Mouse (Mus musculus): Measurements from ENCODE around the gene Hist2h2ac. TPM values are rescaled to one million over a fixed set of nuclear protein-coding genes. Genes with fewer than 3 reads are reported as not detected.
"Not testable (repeated sequence)": the region's sequence is repeated elsewhere in the genome, so short reads cannot be mapped to it uniquely, and the experiment has no call there.

The Hist2h2ac gene
- polyA plus RNA-seq, 1 experiment from 2014 or later = 13.3 TPM

DNA sequence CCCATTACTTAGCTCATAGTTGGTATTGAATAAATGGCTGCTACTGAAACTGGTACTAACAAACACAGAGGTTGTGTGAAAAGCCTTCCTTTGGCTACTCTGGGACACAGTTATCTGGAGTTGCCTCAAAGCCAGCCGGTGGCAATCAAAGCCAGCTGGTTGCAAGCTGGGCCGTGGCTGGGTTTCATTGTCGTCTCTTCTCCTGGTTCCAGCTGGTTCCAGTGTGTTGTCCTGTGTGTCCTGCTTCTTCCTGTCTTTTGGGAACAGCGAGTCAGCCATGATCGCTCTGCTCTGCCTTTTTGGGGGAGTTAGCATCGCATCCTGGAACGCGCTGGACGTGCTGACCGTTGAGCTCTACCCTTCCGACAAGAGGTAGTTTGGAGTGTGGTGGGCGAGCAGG, 27.7 kb downstream of the Hist2h2ac start:
- Histone ChIP-seq H3K36me3 (ENCODE audit: poor library complexity, severe bottlenecking) (peaks cover 45% of the 10 kb centered on the region), H3K9me3 (replicated peaks) (no peaks in the 10 kb centered on the region), H3K9ac (0 out of 2 replicates have a peak overlapping the region, but pooled peaks have one; percentile 6), H3K27me3 (no peaks in the 10 kb centered on the region), H3K4me2 (no peak overlapping the region), H3K4me3 (no peak overlapping the region), H3K4me1 (peaks cover 12% of the 10 kb centered on the region), H3K27ac (no peak overlapping the region)
- ATAC-seq = no peak
- WGBS = 67% methylated on average over 12 of the region's 12 CpGs

DNA sequence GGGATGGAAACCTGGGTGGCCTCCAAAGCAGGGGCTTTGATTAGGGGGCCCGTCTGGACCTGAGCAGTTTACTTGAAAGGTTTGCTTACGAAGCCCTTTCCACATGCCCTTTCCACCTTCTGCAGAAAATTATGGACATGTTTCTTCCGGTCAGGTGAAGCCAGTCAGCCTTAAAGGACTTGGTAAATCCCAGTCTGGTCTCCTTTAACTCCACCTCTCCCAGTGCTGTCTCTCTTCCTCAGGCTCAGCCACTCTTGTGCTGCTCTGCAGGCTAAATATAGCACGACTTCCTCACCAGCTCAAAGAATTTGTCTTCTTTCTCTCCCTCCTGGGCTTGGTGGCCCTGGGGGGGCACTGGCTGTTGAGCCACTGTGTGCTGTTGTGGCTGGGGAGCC, 38.3 kb downstream of the Hist2h2ac start:
- H3K9ac ChIP-seq = peak overlapping the region; percentile 84
- H3K27me3 ChIP-seq = no peaks in the 10 kb centered on the region
- H3K4me1 ChIP-seq = peaks cover 23% of the 10 kb centered on the region
- peak overlapping the region; percentile 78 for H3K4me2 ChIP-seq
- H3K4me3 ChIP-seq = peak overlapping the region; percentile 59
- no peak for ATAC-seq
- H3K36me3 ChIP-seq (ENCODE audit: poor library complexity, severe bottlenecking) = peaks cover 26% of the 10 kb centered on the region
- 26% methylated on average over 4 of the region's 4 CpGs for WGBS
- H3K9me3 ChIP-seq (replicated peaks) = no peaks in the 10 kb centered on the region
- H3K27ac ChIP-seq = 0 out of 2 replicates have a peak overlapping the region, but pooled peaks have one; percentile 48

GRCm38 (mm10) chr3:96181510-96182381, 38.9 kb downstream of the Hist2h2ac start:
- Histone ChIP-seq H3K27ac (0 out of 2 replicates have a peak overlapping the region, but pooled peaks have one; percentile 48), H3K4me2 (peak overlapping the region; percentile 78), H3K9me3 (replicated peaks) (no peaks in the 10 kb centered on the region), H3K9ac (peak overlapping the region; percentile 84), H3K4me3 (peak overlapping the region; percentile 59), H3K4me1 (peaks cover 23% of the 10 kb centered on the region), H3K27me3 (no peaks in the 10 kb centered on the region), H3K36me3 (ENCODE audit: poor library complexity, severe bottlenecking) (peaks cover 27% of the 10 kb centered on the region)
- WGBS = 43% methylated on average over 12 of the region's 12 CpGs
- peak; percentile 39; the same call in 1 of the 2 replicates for ATAC-seq

- Histone ChIP-seq H3K4me3 (peak within 1 kb of the TSS; percentile 59), H3K27ac (peak within 1 kb of the TSS; percentile 61), H3K36me3 (ENCODE audit: poor library complexity, severe bottlenecking) (peaks cover 35% of the 10 kb centered on the region), H3K9me3 (replicated peaks) (no peaks in the 10 kb centered on the region), H3K4me1 (peaks cover 23% of the 10 kb centered on the region), H3K27me3 (no peaks in the 10 kb centered on the region), H3K9ac (peak within 1 kb of the TSS; percentile 84), H3K4me2 (peak within 1 kb of the TSS; percentile 78)
- 0% methylated on average over 11 of the region's 23 CpGs for WGBS
- peak; percentile 74 for ATAC-seq
Observed at GRCm38 (mm10) chr3:96180727-96181477, 39.8 kb downstream of the Hist2h2ac start, which contains the start of gene Sv2a. TSS of gene Sv2a (plus strand) at chr3:96181151.

GRCm38 (mm10) chr3:96179531-96179930, 41.1 kb downstream of the Hist2h2ac start:
- no peaks in the 10 kb centered on the region for H3K27me3 ChIP-seq
- H3K27ac ChIP-seq = no peak overlapping the region
- no peak overlapping the region for H3K4me2 ChIP-seq
- H3K36me3 ChIP-seq (ENCODE audit: poor library complexity, severe bottlenecking) = peaks cover 41% of the 10 kb centered on the region
- 66% methylated on average over 4 of the region's 4 CpGs for WGBS
- ATAC-seq = no peak
- no peak overlapping the region for H3K4me3 ChIP-seq
- no peak overlapping the region for H3K9ac ChIP-seq
- H3K4me1 ChIP-seq = peaks cover 28% of the 10 kb centered on the region
- no peaks in the 10 kb centered on the region for H3K9me3 ChIP-seq (replicated peaks)

- Histone ChIP-seq H3K9me3 (replicated peaks) (no peaks in the 10 kb centered on the region), H3K4me2 (no peak overlapping the region), H3K27me3 (no peaks in the 10 kb centered on the region), H3K9ac (no peak overlapping the region), H3K4me1 (peaks cover 35% of the 10 kb centered on the region), H3K27ac (no peak overlapping the region), H3K4me3 (no peak overlapping the region), H3K36me3 (ENCODE audit: poor library complexity, severe bottlenecking) (peaks cover 48% of the 10 kb centered on the region)
- WGBS = 91% methylated on average over 2 of the region's 2 CpGs
- ATAC-seq = no peak
Observed at GRCm38 (mm10) chr3:96178902-96179301, 41.8 kb downstream of the Hist2h2ac start.

DNA sequence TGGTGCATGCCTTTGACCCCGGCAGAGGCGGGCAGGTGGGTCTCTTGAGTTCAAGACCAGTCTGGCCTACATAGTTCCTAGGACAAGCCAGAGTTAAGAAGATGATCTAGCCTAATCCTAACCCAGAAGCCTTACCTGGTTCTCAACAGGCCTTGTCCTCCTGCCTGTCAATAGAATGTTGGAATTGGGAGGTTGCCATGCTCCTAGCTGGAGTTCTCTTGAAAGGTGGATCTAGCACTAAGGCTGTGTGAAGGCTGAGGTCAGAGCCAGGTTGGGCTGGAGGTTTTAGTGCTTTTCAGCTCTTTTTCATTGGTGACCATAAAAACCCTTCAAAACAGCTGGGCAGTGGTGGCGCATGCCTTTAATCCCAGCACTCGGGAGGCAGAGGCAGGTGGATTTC, 42.3 kb downstream of the Hist2h2ac start:
- 97% methylated on average over 4 of the region's 4 CpGs for WGBS
- H3K4me2 ChIP-seq = no peak overlapping the region
- no peaks in the 10 kb centered on the region for H3K9me3 ChIP-seq (replicated peaks)
- no peaks in the 10 kb centered on the region for H3K27me3 ChIP-seq
- no peak overlapping the region for H3K27ac ChIP-seq
- H3K4me3 ChIP-seq = no peak overlapping the region
- peaks cover 49% of the 10 kb centered on the region for H3K36me3 ChIP-seq (ENCODE audit: poor library complexity, severe bottlenecking)
- H3K4me1 ChIP-seq = peaks cover 39% of the 10 kb centered on the region
- no peak overlapping the region for H3K9ac ChIP-seq
- no peak for ATAC-seq

- H3K4me2 ChIP-seq = no peak overlapping the region
- ATAC-seq = no peak
- H3K27me3 ChIP-seq = no peaks in the 10 kb centered on the region
- H3K9me3 ChIP-seq (replicated peaks) = no peaks in the 10 kb centered on the region
- no peak overlapping the region for H3K27ac ChIP-seq
- WGBS = 96% methylated on average over 6 of the region's 6 CpGs
- H3K36me3 ChIP-seq (ENCODE audit: poor library complexity, severe bottlenecking) = peaks cover 49% of the 10 kb centered on the region
- no peak overlapping the region for H3K9ac ChIP-seq
- no peak overlapping the region for H3K4me3 ChIP-seq
- peaks cover 40% of the 10 kb centered on the region for H3K4me1 ChIP-seq
Observed at GRCm38 (mm10) chr3:96175251-96175650, 45.4 kb downstream of the Hist2h2ac start.

DNA sequence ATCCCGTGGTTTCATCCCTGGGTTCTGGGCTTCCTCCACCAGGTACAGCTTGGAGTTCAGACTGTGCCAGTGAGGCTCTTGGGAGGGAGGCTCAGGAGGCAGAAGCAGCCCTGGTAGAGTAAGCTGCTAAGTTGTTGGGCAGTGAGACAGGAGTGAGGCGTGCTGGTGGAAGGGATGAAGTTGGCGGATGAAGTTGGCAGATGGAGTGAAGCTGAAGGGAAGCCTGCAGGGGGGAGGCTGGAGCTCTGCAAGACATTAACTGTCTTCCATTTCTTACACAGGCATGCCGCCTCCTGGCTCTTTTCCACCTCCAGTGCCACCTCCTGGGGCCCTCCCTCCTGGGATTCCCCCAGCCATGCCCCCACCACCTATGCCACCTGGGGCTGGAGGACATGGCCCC, 46.6 kb downstream of the Hist2h2ac start:
- not testable (repeated sequence) for H3K9me3 ChIP-seq (replicated peaks); ATAC-seq; H3K27ac ChIP-seq; H3K27me3 ChIP-seq; H3K9ac ChIP-seq
- peak overlapping the region; percentile 99 for H3K4me2 ChIP-seq
- H3K36me3 ChIP-seq (ENCODE audit: poor library complexity, severe bottlenecking) = peaks cover 49% of the 10 kb centered on the region
- H3K4me1 ChIP-seq = peaks cover 38% of the 10 kb centered on the region
- H3K4me3 ChIP-seq = peak overlapping the region; percentile 20; the same call in 1 of the 2 replicates
- WGBS = 91% methylated on average over 4 of the region's 4 CpGs

GRCm38 (mm10) chr3:96173185-96173584, 47.5 kb downstream of the Hist2h2ac start:
- Histone ChIP-seq H3K27me3 (no peaks in the 10 kb centered on the region), H3K27ac (no peak overlapping the region), H3K4me2 (peak overlapping the region; percentile 99), H3K36me3 (ENCODE audit: poor library complexity, severe bottlenecking) (peaks cover 41% of the 10 kb centered on the region), H3K4me1 (peaks cover 41% of the 10 kb centered on the region), H3K4me3 (peak overlapping the region; percentile 96), H3K9ac (peak overlapping the region; percentile 92), H3K9me3 (replicated peaks) (no peaks in the 10 kb centered on the region)
- 34% methylated on average over 7 of the region's 7 CpGs for WGBS
- no peak for ATAC-seq

GRCm38 (mm10) chr3:96172197-96173178, 48.2 kb downstream of the Hist2h2ac start, which contains the start of gene Sf3b4:
TSS of gene Sf3b4 (plus strand) at chr3:96172332.
- Histone ChIP-seq H3K4me3 (peak within 1 kb of the TSS; percentile 96), H3K4me2 (peak within 1 kb of the TSS; percentile 99), H3K27ac (peak within 1 kb of the TSS; percentile 99), H3K4me1 (peaks cover 41% of the 10 kb centered on the region), H3K9ac (peak within 1 kb of the TSS; percentile 92), H3K36me3 (ENCODE audit: poor library complexity, severe bottlenecking) (peaks cover 34% of the 10 kb centered on the region), H3K9me3 (replicated peaks) (no peaks in the 10 kb centered on the region), H3K27me3 (no peaks in the 10 kb centered on the region)
- peak; percentile 96 for ATAC-seq
- WGBS = 2% methylated on average over 57 of the region's 58 CpGs
